9 mouse cellular contexts compared by ENCODE assay signal in the genomic region with DNA sequence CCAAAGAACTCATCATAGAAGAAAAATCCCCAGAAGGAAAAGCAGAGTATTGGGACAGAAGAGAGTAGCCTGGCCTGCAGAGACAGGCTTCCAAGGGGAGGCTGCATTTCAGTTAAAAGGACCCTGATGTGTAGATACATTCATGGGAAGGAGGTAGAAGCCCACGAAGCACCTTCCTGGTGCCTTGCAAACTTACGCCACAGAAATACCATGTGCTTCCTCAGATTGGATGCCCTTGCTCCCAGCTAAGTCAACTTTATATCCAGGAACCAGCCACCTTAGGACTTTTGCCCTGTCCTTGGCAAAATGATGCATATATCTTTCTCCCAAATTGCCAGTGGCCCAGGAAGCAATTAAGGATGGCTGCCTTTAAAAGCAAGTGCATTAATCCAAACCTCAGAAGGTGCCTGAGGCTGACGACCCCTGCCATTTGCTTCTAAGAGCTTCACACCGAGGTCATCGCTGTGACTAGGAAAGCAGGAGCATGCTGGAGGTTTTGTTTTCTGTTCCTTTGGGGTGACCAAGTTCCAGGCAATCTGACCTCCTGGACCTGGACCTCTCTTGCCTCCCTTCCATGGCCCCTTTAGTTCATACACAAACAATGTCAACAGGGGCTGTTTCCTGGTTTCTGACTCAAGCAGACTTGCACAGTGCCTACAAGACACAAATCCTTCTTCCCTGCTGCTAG. TPM values are rescaled to one million over a fixed set of nuclear protein-coding genes. Genes with fewer than 3 reads are reported as not detected.
DNase-seq lines count a peak whose midpoint lies in the region; ATAC-seq and TF ChIP-seq lines count a peak whose summit lies in the region.
"Had no signal": no experiment of that assay in that cellular context is flagged by ENCODE, and none has a peak within 500 bp of the region (broad histone marks: within the 10 kb centered on the region; RNA-seq: fewer than 3 reads in every experiment).

No protein-coding gene starts in this region.

- TF ChIP-seq EP300 in heart, adult 2 months (IDR thresholded peaks at IDR 0.05; ENCODE audit: insufficient read depth, low read depth, low read length), result no peak

- no peak overlapping the region; the same call in 1 of the 2 replicates for H3K4me3 ChIP-seq in heart, adult 2 months
- no peak overlapping the region for H3K4me3 ChIP-seq in liver, adult 2 months (ENCODE audit: insufficient read depth, low read depth, low read length)
- H3K4me3 ChIP-seq in heart, embryonic 16.5 days (ENCODE audit: low read length), result no peak overlapping the region
- H3K4me3 ChIP-seq in liver, embryonic 15.5 days (replicated peaks), result no peak overlapping the region

- peaks cover 43% of the 10 kb centered on the region for H3K4me1 ChIP-seq in heart, adult 2 months (ENCODE audit: control insufficient read depth, insufficient read depth, low read length)
- no peaks in the 10 kb centered on the region; the same call in 1 of the 2 replicates for H3K4me1 ChIP-seq in liver, adult 2 months (ENCODE audit: control insufficient read depth, insufficient read depth, low read length)
- H3K4me1 ChIP-seq in heart, embryonic 16.5 days (ENCODE audit: control insufficient read depth, insufficient read depth, low read length), result peaks cover 31% of the 10 kb centered on the region
- peaks cover 72% of the 10 kb centered on the region for H3K4me1 ChIP-seq in liver, embryonic 15.5 days (replicated peaks)

- WGBS in heart, adult 2 months, result 51% methylated on average over 5 of the region's 5 CpGs
- 74% methylated on average over 5 of the region's 5 CpGs for WGBS in liver, adult 2 months
- 60% methylated on average over 5 of the region's 5 CpGs for WGBS in heart, embryonic 16.5 days
- 61% methylated on average over 5 of the region's 5 CpGs for WGBS in liver, embryonic 15.5 days (ENCODE audit: insufficient replicate concordance)

- no peak for DNase-seq in heart, adult 2 months
- no peak for DNase-seq in heart, adult 18-20 months
- DNase-seq in liver, adult 2 months (ENCODE audit: extremely low read depth, low read depth, low spot score), result no peak
- DNase-seq in liver, result no peak
- no peak for DNase-seq in right cerebral cortex, adult 18-20 months
- no peak for DNase-seq in spleen, postnatal 4 days (ENCODE audit: low spot score in 2 of 2)
- DNase-seq: gastrocnemius, postnatal 25 days had no signal

- no peak for TF ChIP-seq POLR2A in heart, adult 2 months (IDR thresholded peaks at IDR 0.05; ENCODE audit: insufficient read depth, low read depth, low read length)
- TF ChIP-seq POLR2A in liver, adult 2 months (IDR thresholded peaks at IDR 0.05; ENCODE audit: extremely low read depth, insufficient read depth, low read length), result no peak

- H3K27ac ChIP-seq in heart, adult 2 months, result peak overlapping the region; percentile 68
- H3K27ac ChIP-seq in liver, adult 2 months (replicated peaks; ENCODE audit: insufficient read depth, low read depth, low read length), result peak overlapping the region; percentile 74
- H3K27ac ChIP-seq in heart, embryonic 16.5 days (ENCODE audit: low read length), result peak overlapping the region; percentile 81
- H3K27ac ChIP-seq in liver, embryonic 15.5 days (replicated peaks), result peak overlapping the region; percentile 30; the same call in 1 of the 2 replicates

- H3K4me2 ChIP-seq in heart, embryonic 16.5 days (ENCODE audit: low read depth, low read length), result no peak overlapping the region
- no peak overlapping the region for H3K4me2 ChIP-seq in liver, embryonic 15.5 days

- H3K79me2 ChIP-seq in heart, adult 2 months (replicated peaks; ENCODE audit: control insufficient read depth, insufficient read depth, low read length), result peaks cover 3% of the 10 kb centered on the region; the same call in 1 of the 2 replicates
- no peaks in the 10 kb centered on the region for H3K79me2 ChIP-seq in liver, adult 2 months (ENCODE audit: control insufficient read depth, insufficient read depth, low read length)

- no peaks in the 10 kb centered on the region for H3K27me3 ChIP-seq in heart, adult 2 months (ENCODE audit: control insufficient read depth, insufficient read depth, low read length)
- no peaks in the 10 kb centered on the region for H3K27me3 ChIP-seq in liver, adult 2 months (ENCODE audit: control insufficient read depth, insufficient read depth, low read length)
- no peaks in the 10 kb centered on the region for H3K27me3 ChIP-seq in heart, embryonic 16.5 days (ENCODE audit: control insufficient read depth, insufficient read depth, low read length)
- H3K27me3 ChIP-seq in liver, embryonic 15.5 days, result no peaks in the 10 kb centered on the region

- peaks cover 56% of the 10 kb centered on the region for H3K36me3 ChIP-seq in heart, adult 2 months (ENCODE audit: control insufficient read depth, insufficient read depth, low read length)
- H3K36me3 ChIP-seq in liver, adult 2 months (ENCODE audit: control insufficient read depth, insufficient read depth, low read length), result no peaks in the 10 kb centered on the region
- 0 out of 2 replicates have a peak, but pooled peaks cover 4% of the 10 kb centered on the region for H3K36me3 ChIP-seq in heart, embryonic 16.5 days (ENCODE audit: control insufficient read depth, insufficient read depth)
- H3K36me3 ChIP-seq in liver, embryonic 15.5 days (replicated peaks), result no peaks in the 10 kb centered on the region

- TF ChIP-seq CTCF in heart, adult 2 months (IDR thresholded peaks at IDR 0.05), result no peak
- TF ChIP-seq CTCF in liver, adult 2 months (IDR thresholded peaks at IDR 0.05; ENCODE audit: low read depth, low read length), result no peak

- no peak for ATAC-seq in heart, embryonic 16.5 days (replicated peaks; ENCODE audit: extremely low read depth, insufficient read depth, low FRiP score)
- ATAC-seq in liver, embryonic 15.5 days (ENCODE audit: insufficient read depth), result no peak

- H3K9ac ChIP-seq in heart, adult 2 months (ENCODE audit: low read depth, low read length), result peak overlapping the region; percentile 61
- H3K9ac ChIP-seq in liver, adult 2 months (ENCODE audit: low read depth, low read length), result no peak overlapping the region
- no peak overlapping the region for H3K9ac ChIP-seq in heart, embryonic 16.5 days (ENCODE audit: low read length)
- H3K9ac ChIP-seq in liver, embryonic 15.5 days, result no peak overlapping the region

- intact Hi-C loops in heart, adult 2 months (cut with DNase I), result no loop called here

- no peaks in the 10 kb centered on the region for H3K9me3 ChIP-seq in heart, embryonic 16.5 days (replicated peaks; ENCODE audit: control insufficient read depth, low read length)
- no peaks in the 10 kb centered on the region for H3K9me3 ChIP-seq in liver, embryonic 15.5 days (replicated peaks)

RNA-seq across cellular contexts. Expression of a gene that starts 31.0 kb away (rescaled TPM):
- total RNA-seq in heart, adult 2 months (2021), result 100 to 1,000 TPM; 154 to 174 TPM
- polyA plus RNA-seq in heart, adult 2 months (2012; rRNA removed), result 80.2 and 114 TPM in 2 replicates
- 100 to 1,000 TPM; 161 to 188 TPM for total RNA-seq in heart, adult 18-20 months (2021)
- 12.8 and 17.6 TPM in 2 replicates for total RNA-seq in liver, adult 2 months (2014; rRNA removed)
- 5.2 and 5.6 TPM in 2 replicates for polyA plus RNA-seq in liver, adult 2 months (2012; rRNA removed)
- polyA plus RNA-seq in heart, embryonic 16.5 days (2015; fragmentation: Nextera tagmentation; extraction: Ambion mirVana), result 90.5 and 91.7 TPM in 2 replicates
- 6.3 and 6.7 TPM in 2 replicates for polyA plus RNA-seq in liver, embryonic 15.5 days (2015; fragmentation: Nextera tagmentation; extraction: Ambion mirVana)

Comparison
In these comparisons a context has a peak if more than half of its experiments do, and no peak if none do; other contexts are left out.
1. H3K27ac ChIP-seq: peak in every context shown above with its lines; median percentile 81 in heart, embryonic 16.5 days; 74 in liver, adult 2 months; 68 in heart, adult 2 months; 30 in liver, embryonic 15.5 days.
2. RNA of a gene that starts 31.0 kb away (polyA plus RNA-seq): 90.5 to 91.7 TPM in heart, embryonic 16.5 days and 80.2 to 114 TPM in heart, adult 2 months; 6.3 to 6.7 TPM in liver, embryonic 15.5 days and 5.2 to 5.6 TPM in liver, adult 2 months; every median in the first group is over 10 times any median in the second.